In the genomic region with DNA sequence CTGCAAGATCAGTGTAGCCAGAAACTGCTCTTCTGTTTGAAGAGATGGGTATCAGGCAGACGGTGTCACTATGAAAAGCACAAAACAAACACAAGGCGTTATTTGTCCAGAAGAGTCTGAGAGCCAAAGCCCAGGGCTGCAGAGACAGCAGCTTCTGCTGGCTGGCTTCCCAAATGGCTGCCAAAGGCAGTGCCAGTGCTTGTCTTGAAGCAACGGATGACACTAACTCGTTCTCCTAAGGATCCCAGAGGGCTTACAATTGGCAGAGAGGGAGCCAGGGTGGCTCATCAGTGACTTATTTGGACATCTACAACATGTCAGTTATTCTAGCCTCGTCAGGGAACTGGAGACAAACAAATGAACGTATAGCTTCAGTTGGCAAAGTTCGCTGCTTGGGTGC, we compare ENCODE assay signal across 10 mouse cellular contexts.
DNase-seq lines count a peak whose midpoint lies in the region; ATAC-seq and TF ChIP-seq lines count a peak whose summit lies in the region.
"Had no signal": no experiment of that assay in that cellular context is flagged by ENCODE, and none has a peak within 500 bp of the region (broad histone marks: within the 10 kb centered on the region; RNA-seq: fewer than 3 reads in every experiment).

No protein-coding gene starts in this region.

- H3K4me2 ChIP-seq in lung, embryonic 14.5 days: no peak overlapping the region
- no peak overlapping the region for H3K4me2 ChIP-seq in intestine, embryonic 15.5 days (replicated peaks)
- H3K4me2 ChIP-seq: embryonic facial prominence, embryonic 13.5 days had no signal

- no peak for TF ChIP-seq CTCF in lung, embryonic 14.5 days (IDR thresholded peaks at IDR 0.05; ENCODE audit: low read depth)

- 29% methylated on average over 7 of the region's 7 CpGs for WGBS in lung, embryonic 14.5 days
- WGBS in intestine, embryonic 15.5 days: 36% methylated on average over 7 of the region's 7 CpGs

- ATAC-seq in lung, embryonic 14.5 days (ENCODE audit: insufficient read depth): no peak
- no peak for ATAC-seq in intestine, embryonic 15.5 days
- ATAC-seq in granulocyte monocyte progenitor cell, adult 5-6 weeks (replicated peaks; ENCODE audit: poor library complexity, severe bottlenecking): no peak
- ATAC-seq in megakaryocyte progenitor cell, adult 5-6 weeks (replicated peaks; ENCODE audit: poor library complexity): no peak

- H3K4me3 ChIP-seq in lung, embryonic 14.5 days (ENCODE audit: low read depth, low read length): no peak overlapping the region
- H3K4me3 ChIP-seq in intestine, embryonic 15.5 days (replicated peaks): no peak overlapping the region
- H3K4me3 ChIP-seq: embryonic facial prominence, embryonic 13.5 days; left cerebral cortex, adult 2 months had no signal

- H3K36me3 ChIP-seq in lung, embryonic 14.5 days (ENCODE audit: insufficient read depth): no peaks in the 10 kb centered on the region
- no peaks in the 10 kb centered on the region for H3K36me3 ChIP-seq in intestine, embryonic 15.5 days
- H3K36me3 ChIP-seq: embryonic facial prominence, embryonic 13.5 days had no signal

- H3K27me3 ChIP-seq in lung, embryonic 14.5 days (ENCODE audit: insufficient read depth, low read length): no peaks in the 10 kb centered on the region; the same call in 1 of the 2 replicates
- H3K27me3 ChIP-seq in intestine, embryonic 15.5 days (replicated peaks): no peaks in the 10 kb centered on the region
- H3K27me3 ChIP-seq: embryonic facial prominence, embryonic 13.5 days had no signal

- no peak overlapping the region for H3K9ac ChIP-seq in lung, embryonic 14.5 days
- no peak overlapping the region for H3K9ac ChIP-seq in intestine, embryonic 15.5 days
- H3K9ac ChIP-seq: embryonic facial prominence, embryonic 13.5 days had no signal

- H3K4me1 ChIP-seq in lung, embryonic 14.5 days (ENCODE audit: insufficient read depth): peaks cover 3% of the 10 kb centered on the region
- H3K4me1 ChIP-seq in intestine, embryonic 15.5 days (replicated peaks): peaks cover 7% of the 10 kb centered on the region

- H3K9me3 ChIP-seq in lung, embryonic 14.5 days (ENCODE audit: low read depth, low read length): no peaks in the 10 kb centered on the region
- H3K9me3 ChIP-seq in intestine, embryonic 15.5 days: no peaks in the 10 kb centered on the region
- H3K9me3 ChIP-seq: embryonic facial prominence, embryonic 13.5 days had no signal

- DNase-seq in lung, embryonic 14.5 days: peak; percentile 48
- no peak for DNase-seq in lung, adult 18-20 months
- DNase-seq in cerebellum, adult 9-11 months: peak; percentile 50
- DNase-seq in lung, postnatal 14 days: peak; percentile 17
- no peak for DNase-seq in spleen, adult 12 weeks (ENCODE audit: low spot score)

- peak overlapping the region; percentile 50 for H3K27ac ChIP-seq in lung, embryonic 14.5 days (ENCODE audit: low read depth)
- H3K27ac ChIP-seq in intestine, embryonic 15.5 days: peak overlapping the region; percentile 69
- H3K27ac ChIP-seq: embryonic facial prominence, embryonic 13.5 days; left cerebral cortex, adult 2 months had no signal

Comparison
In these comparisons a context has a peak if more than half of its experiments do, and no peak if none do; other contexts are left out.
1. DNase-seq: peak in lung, embryonic 14.5 days (single experiment), cerebellum, adult 9-11 months (single experiment) and lung, postnatal 14 days (single experiment); none in lung, adult 18-20 months (0 of 2) and spleen, adult 12 weeks (single experiment).